Mouse (Mus musculus) gastrocnemius, postnatal 10 days (tissue): ENCODE data around the gene Srrm1. TPM values are rescaled to one million over a fixed set of nuclear protein-coding genes. Genes with fewer than 3 reads are reported as not detected.

Experiments
- DNase-seq: peaks from one replicate; pipeline ENCODE4 v3.0.0; 2021; ENCODE audit warnings: mixed read lengths
- total RNA-seq, 2 experiments: library from RNA; stranded (reverse); gene quantifications; 2 replicates each; pipeline ENCODE4 v1.2.3; 2021

Gene Srrm1
- total RNA-seq, 2 experiments from 2014 or later, result 74.6 to 107 TPM

GRCm38 (mm10) chr4:135353794-135354450 is 801 bp upstream of the Srrm1 start:
- no peak for DNase-seq

- DNase-seq, result no peak
Measured at GRCm38 (mm10) chr4:135352326-135353065, 625 bp downstream of the Srrm1 start.

DNA sequence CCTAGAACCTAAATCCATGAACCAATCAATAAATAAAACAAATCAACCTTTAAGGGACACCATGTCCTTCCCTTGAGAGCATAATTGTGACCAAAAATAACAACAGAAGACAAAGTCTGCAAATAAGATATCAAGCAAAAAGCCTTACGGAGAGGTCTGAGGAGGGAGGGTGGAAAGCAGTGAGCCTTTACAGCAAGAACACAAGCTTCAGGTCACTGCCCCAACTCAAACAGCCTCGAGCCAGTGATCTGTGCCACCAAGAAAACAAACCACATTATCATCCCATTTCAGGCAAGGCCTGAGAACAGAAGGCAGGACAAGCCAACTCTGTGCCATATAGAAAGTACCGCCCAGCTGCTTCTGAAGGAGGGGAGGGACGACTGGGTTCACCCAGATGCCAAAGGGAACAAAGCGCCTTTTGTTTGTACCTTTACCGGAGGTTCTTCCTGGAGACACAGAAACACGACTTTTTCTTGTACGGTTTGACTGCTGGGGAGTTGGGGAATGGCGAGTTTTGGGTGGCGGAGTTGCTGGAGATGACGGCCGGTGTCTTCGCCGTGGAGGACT is 15.7 kb downstream of the Srrm1 start:
- no peak for DNase-seq

- DNase-seq, result no peak
Measured at GRCm38 (mm10) chr4:135336023-135336357, 17.1 kb downstream of the Srrm1 start.

DNA sequence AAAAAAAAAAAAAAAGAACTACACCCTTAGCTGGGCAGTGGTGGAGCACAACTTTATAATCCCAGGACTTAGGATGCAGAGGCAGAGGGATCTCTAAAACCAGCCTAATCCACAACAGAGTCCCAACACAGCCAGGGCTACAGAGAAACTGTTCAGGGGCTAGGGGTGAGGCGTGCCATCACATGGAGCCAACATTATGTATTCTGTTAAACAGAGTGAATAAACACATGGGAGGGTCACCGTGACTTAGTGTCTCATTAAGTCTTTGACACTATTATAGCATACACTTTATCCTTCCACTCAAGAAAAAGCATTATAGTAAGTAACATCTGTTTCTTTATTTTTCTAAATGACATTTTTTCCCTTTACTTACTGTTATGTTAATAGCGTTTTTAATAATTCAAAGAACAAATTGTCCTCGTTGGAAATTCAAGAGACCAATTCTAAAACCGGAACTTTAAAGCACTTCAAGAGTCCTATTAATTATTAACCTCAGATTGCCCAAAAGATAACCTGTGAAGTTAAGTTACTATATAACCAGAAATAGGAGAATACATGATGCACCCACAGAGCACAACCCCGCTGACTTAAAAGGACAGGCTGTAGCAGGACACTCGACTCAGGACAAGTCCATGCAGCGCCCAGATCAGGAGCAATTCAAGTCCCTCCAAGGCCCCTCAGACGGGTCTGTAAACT is 17.6 kb downstream of the Srrm1 start:
- no peak for DNase-seq

- no peak for DNase-seq
Measured at GRCm38 (mm10) chr4:135326469-135326868, 26.7 kb downstream of the Srrm1 start.

DNA sequence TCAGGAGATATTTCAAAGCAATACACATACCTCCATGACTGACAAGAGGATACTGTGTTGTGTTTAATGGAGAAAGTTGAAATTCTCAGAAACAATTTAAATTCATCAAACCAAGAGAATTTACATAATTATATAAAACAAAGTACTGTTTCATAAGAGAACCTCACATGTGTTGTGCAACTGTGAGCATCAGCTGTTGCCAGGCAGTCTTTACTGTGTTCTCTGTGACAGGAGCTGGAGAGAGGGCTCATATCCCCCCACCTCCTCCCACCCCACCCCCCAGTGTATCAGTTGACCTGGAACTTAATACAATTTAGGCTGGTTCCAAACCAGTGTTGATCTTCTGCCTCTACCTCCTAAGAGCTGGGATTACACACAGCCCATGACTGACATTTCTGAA is 27.1 kb downstream of the Srrm1 start:
- no peak for DNase-seq

- DNase-seq, result peak; percentile 37
Measured at GRCm38 (mm10) chr4:135323021-135323420, 30.1 kb downstream of the Srrm1 start.

DNA sequence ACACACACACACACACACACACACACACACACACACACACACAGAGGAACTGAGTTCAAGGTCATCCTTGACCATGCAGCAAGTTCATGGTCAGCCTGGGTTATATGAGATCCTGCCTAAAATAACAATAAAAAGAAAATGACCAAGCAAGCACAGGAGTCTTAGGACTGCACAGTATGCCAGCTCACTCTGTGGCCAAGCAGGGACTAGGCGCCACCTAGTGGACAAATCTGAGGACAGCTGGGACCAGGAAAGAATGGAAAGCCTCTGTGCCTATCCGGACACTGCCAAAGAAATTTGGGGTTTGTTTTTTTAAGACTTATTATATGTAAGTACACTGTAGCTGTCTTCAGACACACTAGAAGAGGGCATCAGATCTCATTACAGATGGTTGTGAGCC is 35.2 kb downstream of the Srrm1 start:
- DNase-seq, result peak; percentile 71

DNA sequence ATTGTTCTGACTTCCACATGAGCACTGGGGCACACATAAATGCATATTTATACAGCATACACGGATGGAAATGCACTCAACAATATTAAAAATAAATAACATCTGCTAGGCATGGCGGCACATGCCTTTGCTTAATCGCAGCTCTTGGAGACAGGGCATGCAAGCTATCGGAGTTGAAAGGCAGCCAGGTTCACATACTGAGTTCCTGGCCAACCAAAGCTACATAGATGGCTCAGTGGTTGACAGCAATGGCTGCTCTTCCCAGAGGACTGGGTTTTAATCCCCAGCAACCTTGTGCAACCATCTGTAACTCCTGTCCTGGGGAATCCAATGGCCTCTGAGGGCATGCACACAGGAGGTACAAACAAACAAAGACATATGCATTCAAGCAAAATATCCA is 35.6 kb downstream of the Srrm1 start:
- DNase-seq, result no peak

GRCm38 (mm10) chr4:135315287-135315686 is 37.8 kb downstream of the Srrm1 start:
- DNase-seq, result no peak

DNA sequence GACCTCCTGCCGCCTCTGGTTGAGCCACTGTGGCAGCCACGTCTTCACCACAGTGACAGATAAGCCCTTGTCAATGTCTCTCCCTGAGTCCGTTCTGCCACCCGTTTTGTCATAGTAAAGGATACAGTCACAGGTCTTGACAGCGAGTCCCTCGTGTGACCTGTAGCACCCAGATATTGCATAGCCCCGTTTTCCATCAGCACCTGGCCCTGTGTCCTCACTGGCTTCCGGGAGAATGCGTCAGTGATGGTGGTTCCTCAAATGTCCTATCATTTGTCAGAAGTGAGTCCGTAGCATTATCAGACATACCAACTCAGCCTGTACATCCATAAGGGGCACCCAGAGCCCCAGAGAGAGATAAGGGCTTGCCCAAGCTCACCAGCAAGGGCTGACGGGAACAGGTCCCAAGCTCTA is 38.7 kb downstream of the Srrm1 start:
- DNase-seq, result no peak

DNA sequence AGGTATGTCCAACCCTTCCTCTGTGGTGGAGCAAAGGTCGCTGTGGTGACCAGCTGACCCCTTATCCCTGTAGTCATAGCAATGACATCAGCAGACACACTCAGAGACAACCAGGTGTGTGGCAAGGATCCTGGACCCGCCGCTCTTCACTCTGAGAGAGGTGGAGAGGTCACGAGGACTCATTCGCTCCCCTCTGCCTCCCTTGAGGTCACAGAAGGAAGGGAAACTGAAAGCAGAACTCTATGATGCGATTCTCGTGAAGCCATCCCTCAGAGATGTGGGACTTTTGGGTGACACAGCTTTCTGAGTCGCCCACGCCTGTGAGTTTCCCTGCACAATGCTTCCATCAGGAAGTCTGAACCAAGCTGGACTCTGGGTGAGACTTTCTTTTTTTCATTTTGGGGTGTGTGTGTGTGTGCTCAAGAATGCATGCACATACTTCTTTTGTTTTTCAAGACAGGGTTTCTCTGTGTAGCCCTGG is 39.3 kb downstream of the Srrm1 start:
- no peak for DNase-seq

DNA sequence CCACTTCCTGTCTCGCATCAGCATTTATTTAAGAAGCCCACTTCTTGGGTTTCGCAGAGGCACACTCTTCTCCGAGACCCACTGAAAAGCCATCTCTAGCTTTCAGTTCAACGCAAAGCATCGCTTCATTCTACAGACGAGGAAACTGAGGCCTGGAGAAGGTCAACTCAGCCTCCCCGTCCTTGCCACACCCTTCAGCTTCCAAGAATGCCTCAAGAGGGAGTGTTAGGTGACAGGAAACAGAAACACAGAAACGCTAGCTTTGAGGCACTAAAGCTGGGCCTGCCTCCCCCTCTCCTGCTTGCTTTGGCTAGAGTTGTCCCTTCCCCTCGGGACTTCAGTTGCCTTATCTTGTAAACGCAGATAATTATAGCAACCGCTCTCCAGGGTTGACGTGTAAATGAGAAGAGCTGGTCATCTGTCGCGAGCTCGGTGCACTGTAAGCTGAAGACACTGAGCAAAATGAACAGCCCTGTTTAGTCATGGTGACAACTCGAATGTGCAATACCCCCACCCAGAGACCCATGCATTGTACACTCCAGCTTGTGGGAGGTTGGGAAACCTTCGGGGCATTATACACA is 39.9 kb downstream of the Srrm1 start:
- DNase-seq, result no peak

GRCm38 (mm10) chr4:135312706-135313105 is 40.4 kb downstream of the Srrm1 start:
- DNase-seq, result peak; percentile 71

DNA sequence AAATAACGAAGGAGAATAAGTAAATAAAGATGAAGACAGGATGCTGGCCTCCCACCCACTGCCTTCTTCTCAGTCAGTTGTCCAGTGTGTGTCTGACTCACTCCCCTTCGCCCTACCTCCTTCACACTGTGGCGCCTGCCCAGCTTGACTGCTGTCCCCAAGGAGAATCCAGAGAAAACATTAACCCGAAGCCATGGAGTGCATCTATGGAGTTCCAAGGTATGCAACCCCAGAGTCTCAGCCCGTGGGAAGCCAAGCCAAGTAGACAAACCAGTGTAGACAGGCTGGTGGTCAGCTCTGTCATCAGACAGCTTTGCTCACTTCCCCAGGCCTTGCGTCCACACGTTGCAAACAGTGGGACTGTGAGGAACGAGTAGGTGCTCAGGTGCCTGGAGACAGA is 42.8 kb downstream of the Srrm1 start:
- DNase-seq, result no peak

DNA sequence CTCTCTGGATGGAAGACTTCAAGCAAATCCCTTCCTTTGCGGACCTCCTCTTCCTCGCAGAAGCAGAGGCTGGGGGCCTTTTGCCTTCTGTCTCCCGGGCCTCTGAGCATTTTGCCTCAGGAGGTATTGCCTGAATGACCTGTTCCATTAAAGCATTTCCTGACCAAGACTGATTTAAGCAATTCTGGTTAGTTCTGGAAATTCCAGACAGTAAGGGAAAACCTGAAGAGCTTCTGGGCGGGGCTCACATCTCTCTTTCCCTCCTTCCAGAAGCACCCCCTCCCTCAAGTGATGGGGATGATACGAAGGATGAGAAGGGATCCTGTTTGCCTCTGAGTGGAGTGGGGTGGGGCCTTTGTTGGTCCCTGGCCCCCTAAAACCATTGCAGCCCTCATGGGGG is 43.4 kb downstream of the Srrm1 start:
- no peak for DNase-seq

- no peak for DNase-seq
Measured at GRCm38 (mm10) chr4:135309112-135309659, 43.9 kb downstream of the Srrm1 start.

- DNase-seq, result no peak
Measured at GRCm38 (mm10) chr4:135306971-135307632, 46.0 kb downstream of the Srrm1 start.

- peak; percentile 63 for DNase-seq
Measured at GRCm38 (mm10) chr4:135306533-135306932, 46.6 kb downstream of the Srrm1 start.

DNA sequence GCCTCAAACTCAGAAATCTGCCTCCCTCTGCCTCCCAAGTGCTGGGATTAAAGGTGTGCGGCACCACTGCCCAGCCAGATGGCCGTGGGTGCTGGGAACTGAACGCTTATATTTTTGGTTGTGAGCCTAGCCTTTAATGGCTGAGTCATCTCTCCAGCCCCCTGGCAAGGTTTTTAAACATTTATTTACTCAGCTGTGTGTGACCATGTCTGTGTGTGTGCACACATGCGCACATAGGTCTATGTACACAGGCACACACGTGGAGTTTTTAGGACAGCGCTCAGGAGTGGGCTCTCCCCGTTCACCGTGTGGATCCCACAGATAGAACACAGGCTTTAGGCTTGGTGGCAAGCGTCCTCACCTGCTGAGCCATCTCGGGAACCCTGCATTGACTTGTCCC is 50.9 kb downstream of the Srrm1 start:
- DNase-seq, result no peak

DNA sequence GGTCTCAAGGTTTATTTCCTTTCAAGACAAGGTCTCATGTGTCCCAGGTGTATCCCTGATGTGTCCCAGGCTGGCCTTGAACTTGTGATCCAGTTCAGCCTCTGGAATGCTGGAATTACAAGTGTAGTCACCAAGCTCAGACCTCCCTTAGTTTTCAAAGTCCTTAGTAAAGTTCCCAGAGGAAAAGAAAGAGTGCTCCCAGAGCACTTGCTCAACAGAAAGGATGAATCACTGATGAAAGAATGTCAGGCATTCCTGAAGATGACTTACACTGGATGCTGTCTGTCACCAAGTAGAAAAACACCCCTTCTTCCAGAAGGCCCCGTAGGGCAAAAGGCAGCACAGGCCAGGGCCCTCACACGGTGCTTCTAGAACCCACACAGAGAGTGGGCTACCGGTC is 52.0 kb downstream of the Srrm1 start:
- no peak for DNase-seq
